ENCODE assay signal across 15 mouse cellular contexts in the genomic region with DNA sequence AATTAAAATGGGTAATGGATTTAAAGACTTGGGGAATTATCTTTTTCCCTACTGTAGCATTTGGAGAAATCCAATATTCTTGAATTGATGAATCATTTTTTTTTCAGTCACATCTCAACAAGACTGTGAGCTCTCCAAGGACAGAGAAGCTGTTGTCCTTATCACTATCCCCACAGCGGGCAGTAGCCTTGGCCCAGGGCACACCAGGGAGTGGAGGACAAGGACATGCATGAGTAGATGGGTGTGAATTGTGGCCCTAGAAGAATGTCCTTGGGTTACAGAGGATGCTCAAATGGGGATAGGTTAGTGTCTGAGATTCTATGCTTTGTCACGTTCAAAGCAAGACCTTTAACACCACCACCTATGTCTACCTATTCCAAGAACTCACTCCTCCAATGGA.
"Had no signal": no experiment of that assay in that cellular context is flagged by ENCODE, and none has a peak within 500 bp of the region (broad histone marks: within the 10 kb centered on the region; RNA-seq: fewer than 3 reads in every experiment).

No protein-coding gene starts in this region.

- H3K4me3 ChIP-seq: lung, embryonic 15.5 days; megakaryocyte, embryonic 14.5 days; midbrain, embryonic 13.5 days; midbrain, embryonic 15.5 days; neural tube, embryonic 12.5 days; stomach, embryonic 15.5 days had no signal

- H3K27ac ChIP-seq: lung, embryonic 15.5 days; macrophage; midbrain, embryonic 13.5 days; midbrain, embryonic 15.5 days; neural tube, embryonic 12.5 days; stomach, embryonic 15.5 days; stomach, postnatal 0 days had no signal

- DNase-seq: lung, adult 2 months; lung, postnatal 14 days; lung, postnatal 36 days; right cerebral cortex, postnatal 14 days; thymus, adult 2 months; thymus, postnatal 25 days; thymus, postnatal 4 days had no signal
